In genomic region chr6:64733311-64733710, GRCm38 (mm10) we compare ENCODE assay signal across 31 mouse cellular contexts. TPM values are rescaled to one million over a fixed set of nuclear protein-coding genes. Genes with fewer than 3 reads are reported as not detected.
DNase-seq lines count a peak whose midpoint lies in the region; ATAC-seq and TF ChIP-seq lines count a peak whose summit lies in the region.
"Had no signal": no experiment of that assay in that cellular context is flagged by ENCODE, and none has a peak within 500 bp of the region (broad histone marks: within the 10 kb centered on the region; RNA-seq: fewer than 3 reads in every experiment).

No protein-coding gene starts in this region.

- no peak overlapping the region for H3K4me3 ChIP-seq in forebrain, postnatal 0 days (ENCODE audit: low read depth, low read length)
- no peak overlapping the region for H3K4me3 ChIP-seq in forebrain, embryonic 15.5 days
- H3K4me3 ChIP-seq in hindbrain, postnatal 0 days (ENCODE audit: low read length), result no peak overlapping the region
- no peak overlapping the region for H3K4me3 ChIP-seq in hindbrain, embryonic 14.5 days (replicated peaks; ENCODE audit: low read length)

- DNase-seq in embryo, embryonic 11 days, result peak; percentile 7
- no peak for DNase-seq in embryo, embryonic 9.5 days (ENCODE audit: extremely low spot score)
- peak; percentile 15 for DNase-seq in forebrain, postnatal 0 days
- DNase-seq in hindbrain, postnatal 0 days (ENCODE audit: low spot score), result peak; percentile 5
- no peak for DNase-seq in hindbrain, embryonic 14.5 days (ENCODE audit: low spot score)
- peak; percentile 2 for DNase-seq in mesoderm, embryonic 11.5 days (ENCODE audit: low read depth, low spot score)
- DNase-seq: adrenal gland, postnatal 10 days; adrenal gland, postnatal 36 days; B cell, adult 2 months; cerebellum, adult 18-20 months; cerebellum, adult 9-10 months; gastrocnemius, adult 2 months; gastrocnemius, postnatal 14 days; heart, adult 11 months; kidney, adult 2 months had no signal

- H3K27ac ChIP-seq in forebrain, postnatal 0 days (ENCODE audit: low read depth, low read length), result no peak overlapping the region
- no peak overlapping the region for H3K27ac ChIP-seq in forebrain, embryonic 15.5 days (replicated peaks)
- H3K27ac ChIP-seq in hindbrain, postnatal 0 days, result no peak overlapping the region
- H3K27ac ChIP-seq in hindbrain, embryonic 14.5 days, result no peak overlapping the region
- H3K27ac ChIP-seq: gastrocnemius, adult 2 months had no signal

- TF ChIP-seq CTCF in forebrain, postnatal 0 days (IDR thresholded peaks at IDR 0.05; ENCODE audit: low read depth), result no peak
- TF ChIP-seq CTCF in hindbrain, postnatal 0 days (IDR thresholded peaks at IDR 0.05; ENCODE audit: low read depth), result no peak

- no peaks in the 10 kb centered on the region for H3K9me3 ChIP-seq in forebrain, postnatal 0 days (ENCODE audit: low read length)
- no peaks in the 10 kb centered on the region for H3K9me3 ChIP-seq in forebrain, embryonic 15.5 days
- H3K9me3 ChIP-seq in hindbrain, postnatal 0 days (ENCODE audit: low read length), result no peaks in the 10 kb centered on the region
- no peaks in the 10 kb centered on the region for H3K9me3 ChIP-seq in hindbrain, embryonic 14.5 days (ENCODE audit: control insufficient read depth, low read length)

- no peak overlapping the region for H3K9ac ChIP-seq in forebrain, postnatal 0 days
- H3K9ac ChIP-seq in forebrain, embryonic 15.5 days (replicated peaks), result no peak overlapping the region
- no peak overlapping the region for H3K9ac ChIP-seq in hindbrain, postnatal 0 days (replicated peaks; ENCODE audit: low read length)
- no peak overlapping the region for H3K9ac ChIP-seq in hindbrain, embryonic 14.5 days

- no peak overlapping the region for H3K4me2 ChIP-seq in forebrain, postnatal 0 days (ENCODE audit: low read depth)
- no peak overlapping the region for H3K4me2 ChIP-seq in forebrain, embryonic 15.5 days (replicated peaks)
- H3K4me2 ChIP-seq in hindbrain, postnatal 0 days (ENCODE audit: low read depth, low read length), result 0 out of 2 replicates have a peak overlapping the region, but pooled peaks have one; percentile 92
- H3K4me2 ChIP-seq in hindbrain, embryonic 14.5 days (replicated peaks), result no peak overlapping the region

- 0% methylated on average over 4 of the region's 4 CpGs for WGBS in forebrain, postnatal 0 days
- 3% methylated on average over 4 of the region's 4 CpGs for WGBS in forebrain, embryonic 15.5 days
- 6% methylated on average over 4 of the region's 4 CpGs for WGBS in hindbrain, postnatal 0 days
- WGBS in hindbrain, embryonic 14.5 days, result under 1% methylated on average over 4 of the region's 4 CpGs

- H3K4me1 ChIP-seq in forebrain, postnatal 0 days (ENCODE audit: insufficient read depth), result peaks cover 10% of the 10 kb centered on the region
- peaks cover 35% of the 10 kb centered on the region for H3K4me1 ChIP-seq in forebrain, embryonic 15.5 days
- H3K4me1 ChIP-seq in hindbrain, postnatal 0 days (ENCODE audit: insufficient read depth, low read length), result 0 out of 2 replicates have a peak, but pooled peaks cover 8% of the 10 kb centered on the region
- H3K4me1 ChIP-seq in hindbrain, embryonic 14.5 days (replicated peaks; ENCODE audit: control insufficient read depth, insufficient read depth, low read length), result peaks cover 21% of the 10 kb centered on the region

- H3K36me3 ChIP-seq in forebrain, postnatal 0 days (ENCODE audit: insufficient read depth), result no peaks in the 10 kb centered on the region
- no peaks in the 10 kb centered on the region for H3K36me3 ChIP-seq in forebrain, embryonic 15.5 days
- H3K36me3 ChIP-seq in hindbrain, postnatal 0 days (ENCODE audit: insufficient read depth, low read length), result no peaks in the 10 kb centered on the region
- H3K36me3 ChIP-seq in hindbrain, embryonic 14.5 days (replicated peaks; ENCODE audit: control insufficient read depth, insufficient read depth), result no peaks in the 10 kb centered on the region
- H3K36me3 ChIP-seq: G1E had no signal

- H3K27me3 ChIP-seq in forebrain, postnatal 0 days (ENCODE audit: insufficient read depth, low read length), result peaks cover 65% of the 10 kb centered on the region
- peaks cover 71% of the 10 kb centered on the region for H3K27me3 ChIP-seq in forebrain, embryonic 15.5 days
- peaks cover 22% of the 10 kb centered on the region for H3K27me3 ChIP-seq in hindbrain, postnatal 0 days (ENCODE audit: insufficient read depth, low read length)
- peaks cover 83% of the 10 kb centered on the region for H3K27me3 ChIP-seq in hindbrain, embryonic 14.5 days (ENCODE audit: control insufficient read depth, insufficient read depth, low read length)
- H3K27me3 ChIP-seq: CH12.LX had no signal

- ATAC-seq in forebrain, postnatal 0 days, result no peak
- ATAC-seq in forebrain, embryonic 15.5 days (replicated peaks), result no peak
- no peak for ATAC-seq in hindbrain, postnatal 0 days
- ATAC-seq in hindbrain, embryonic 14.5 days (ENCODE audit: low FRiP score), result no peak
- ATAC-seq: forebrain, embryonic 16.5 days; intestine, postnatal 0 days; Patski had no signal

RNA-seq across cellular contexts. Expression of gene Atoh1, which starts 4.4 kb away (rescaled TPM):
- not detected in 2 replicates for total RNA-seq in forebrain, postnatal 0 days (2014; rRNA removed)
- polyA plus RNA-seq in forebrain, postnatal 0 days (2015; fragmentation: Nextera tagmentation; extraction: Ambion mirVana), result not detected in 2 replicates
- 0.26 TPM in 1 of 2 replicates, not detected in the other for polyA plus RNA-seq in forebrain, embryonic 15.5 days (2015; fragmentation: Nextera tagmentation; extraction: Ambion mirVana)
- total RNA-seq in hindbrain, postnatal 0 days (2014; rRNA removed), result 12.1 and 24.4 TPM in 2 replicates
- 6.7 and 8.5 TPM in 2 replicates for polyA plus RNA-seq in hindbrain, postnatal 0 days (2015; fragmentation: Nextera tagmentation; extraction: Ambion mirVana)
- 13.0 and 13.4 TPM in 2 replicates for polyA plus RNA-seq in hindbrain, embryonic 14.5 days (2014; fragmentation: Nextera tagmentation; extraction: Ambion mirVana)
- total RNA-seq: adrenal gland, adult 18-20 months; adrenal gland, postnatal 36 days; CH12.LX; G1E; gastrocnemius, adult 2 months; gastrocnemius, postnatal 14 days; gastrocnemius, postnatal 4 days; heart, adult 8-10 months; heart, postnatal 25 days; hematopoietic stem cell, adult 5-6 weeks had no signal
- polyA plus RNA-seq: forebrain, embryonic 11.5 days; forebrain, embryonic 16.5 days; frontal cortex, adult 2 months; G1E; heart, embryonic 11.5 days; heart, embryonic 14.5 days; heart, postnatal 0 days; kidney, adult 2 months; Patski had no signal

Comparison
In these comparisons a context has a peak if more than half of its experiments do, and no peak if none do; other contexts are left out.
1. DNase-seq: peak in embryo, embryonic 11 days (single experiment), forebrain, postnatal 0 days (single experiment), hindbrain, postnatal 0 days (single experiment) and mesoderm, embryonic 11.5 days (single experiment); none in embryo, embryonic 9.5 days (single experiment) and hindbrain, embryonic 14.5 days (single experiment).